Mouse (Mus musculus) forelimb bud, embryonic 11.5 days (tissue): ENCODE data around the gene Ivd.

Source experiments
- DNase-seq: peaks from one replicate; pipeline ENCODE4 v3.0.0-alpha.2; 2012; ENCODE audit warnings: low read depth, low spot score

The Ivd gene

DNA sequence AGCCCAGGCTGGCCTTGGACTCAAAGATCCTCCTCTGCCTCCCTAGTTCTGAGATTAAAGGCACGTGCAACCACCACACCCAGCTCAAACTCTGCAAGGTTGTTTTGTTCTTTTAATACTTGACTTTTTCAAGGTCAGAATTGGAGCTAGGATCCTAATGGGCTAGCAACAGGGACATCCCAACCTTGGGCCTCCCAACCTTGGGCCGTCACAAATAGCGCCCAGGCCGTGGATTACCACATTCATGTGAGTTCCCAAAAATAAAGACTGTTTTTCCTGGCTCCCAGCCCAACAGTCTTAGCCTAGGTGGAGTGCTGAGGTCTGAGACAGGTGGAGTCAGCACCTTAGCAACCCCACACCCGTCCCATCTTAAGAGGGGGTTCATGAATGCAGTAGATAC is 20.2 kb downstream of the Ivd start:
- DNase-seq, result no peak

GRCm38 (mm10) chr2:118882840-118883679 is 21.3 kb downstream of the Ivd start:
- DNase-seq, result peak; percentile 65

DNA sequence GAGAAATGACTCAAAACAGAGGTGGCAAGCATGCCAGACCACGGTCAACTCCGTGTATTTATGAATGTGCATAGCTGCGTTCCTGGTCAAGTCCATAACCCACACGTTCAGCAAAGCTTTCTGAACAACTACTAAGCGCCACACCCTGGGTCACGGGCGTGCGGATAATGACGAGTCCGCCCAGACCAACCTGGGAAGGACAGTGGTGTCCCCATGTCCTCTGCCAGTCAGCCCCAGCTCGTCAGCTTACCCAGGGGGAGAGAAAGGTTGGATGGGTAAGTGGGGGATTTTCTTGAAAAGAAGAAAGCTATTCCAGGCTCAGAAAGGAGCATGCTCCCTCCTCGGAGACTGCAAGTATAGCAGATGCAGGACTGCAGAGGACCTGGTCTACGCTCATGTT is 25.7 kb downstream of the Ivd start:
- no peak for DNase-seq

DNA sequence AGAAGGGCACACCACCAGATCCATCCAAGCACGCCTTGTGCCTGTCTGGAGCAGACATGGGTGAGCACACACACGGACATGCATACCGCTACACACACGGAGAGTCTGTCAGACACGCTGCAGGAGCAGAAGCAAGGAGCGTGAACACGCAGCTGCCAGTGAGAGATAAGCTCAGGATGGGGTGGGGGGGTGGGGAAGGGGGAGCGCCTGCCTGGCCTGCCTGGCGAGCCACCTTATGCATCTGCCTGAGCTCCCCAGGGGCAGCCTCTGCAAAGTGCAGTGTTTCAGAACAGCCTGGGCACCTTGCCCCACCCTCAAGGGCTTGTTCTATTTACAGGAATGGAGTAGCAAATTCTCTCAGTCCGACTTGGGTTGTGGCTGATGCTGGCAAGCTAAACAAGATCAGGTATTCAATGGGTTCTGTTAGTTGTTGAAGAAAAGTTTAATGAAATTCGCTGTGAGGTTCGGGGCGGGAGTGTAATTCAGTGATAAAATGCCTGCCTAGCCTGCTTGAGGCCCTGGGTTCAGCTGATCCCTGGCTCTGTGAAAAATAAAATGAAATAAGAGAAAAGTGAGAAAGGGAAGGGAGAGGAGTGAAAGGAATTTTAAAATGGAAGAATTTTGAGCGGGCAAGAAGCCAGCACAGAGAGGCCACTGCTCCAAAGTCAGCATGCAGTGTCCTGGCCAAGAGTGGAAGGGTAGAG is 26.2 kb downstream of the Ivd start:
- DNase-seq, result no peak

DNA sequence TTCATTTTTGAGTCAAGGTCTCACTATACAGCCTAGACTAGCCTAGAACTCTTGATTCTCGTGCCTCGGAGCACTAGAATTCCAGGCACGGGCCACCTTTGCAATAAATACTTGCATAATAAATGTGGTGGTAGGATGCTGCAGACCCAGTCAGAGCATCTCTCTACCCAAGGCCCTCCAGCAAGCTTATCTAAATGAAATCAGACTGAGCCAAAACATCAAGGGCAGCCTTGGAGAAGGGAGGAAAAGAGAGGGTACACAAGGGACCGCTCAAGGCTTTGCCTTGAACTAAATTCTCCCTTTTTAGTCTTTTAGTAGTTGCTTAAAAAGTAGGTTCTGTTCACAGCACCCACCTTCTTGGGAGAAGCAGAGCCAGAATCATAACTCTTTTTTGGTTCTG is 29.4 kb downstream of the Ivd start:
- DNase-seq, result no peak

GRCm38 (mm10) chr2:118895990-118896913 is 34.5 kb downstream of the Ivd start:
- DNase-seq, result no peak

DNA sequence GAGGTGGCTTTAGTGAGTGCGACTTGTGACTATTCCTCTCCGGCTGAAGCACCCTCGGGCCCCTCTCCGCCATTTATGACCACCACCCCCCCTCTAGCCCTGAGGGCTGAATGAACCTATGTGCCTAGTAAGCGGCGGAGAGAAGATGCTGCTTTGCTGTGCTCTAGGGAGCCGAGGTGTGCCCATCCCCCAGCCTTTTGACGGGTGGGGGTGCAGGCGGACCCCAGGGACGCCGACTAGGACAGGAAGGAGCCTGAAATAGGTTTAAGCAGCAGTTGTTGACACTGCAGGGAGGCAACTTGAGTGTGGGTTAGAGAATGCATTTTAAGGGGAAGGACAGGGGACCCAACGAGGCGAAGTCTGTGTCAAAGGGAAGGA is 35.1 kb downstream of the Ivd start:
- DNase-seq, result no peak

- no peak for DNase-seq
Measured at GRCm38 (mm10) chr2:118897392-118897791, 35.6 kb downstream of the Ivd start.

- DNase-seq, result no peak
Measured at GRCm38 (mm10) chr2:118897808-118898207, 36.1 kb downstream of the Ivd start.

DNA sequence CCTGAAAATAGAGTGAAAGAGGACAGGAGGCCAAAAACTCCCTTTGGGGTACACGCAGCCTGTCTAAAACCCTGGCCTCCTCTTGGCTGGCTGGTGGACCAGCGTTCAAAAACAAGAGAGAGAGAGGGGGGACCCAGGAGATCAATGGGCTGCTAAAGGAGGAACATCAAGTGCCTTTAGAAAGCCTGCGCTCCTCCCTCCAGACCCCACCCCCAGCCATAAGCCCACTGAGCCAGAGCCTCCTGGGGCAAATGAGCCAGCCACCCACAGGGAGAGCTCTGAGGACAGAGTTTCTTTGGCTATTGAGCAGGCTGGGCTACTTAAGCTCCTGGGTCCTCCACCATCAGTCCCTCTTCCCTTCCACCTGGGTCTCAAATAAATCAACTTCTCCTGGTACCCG is 37.0 kb downstream of the Ivd start:
- DNase-seq, result no peak

- no peak for DNase-seq
Measured at GRCm38 (mm10) chr2:118899306-118899705, 37.6 kb downstream of the Ivd start.

DNA sequence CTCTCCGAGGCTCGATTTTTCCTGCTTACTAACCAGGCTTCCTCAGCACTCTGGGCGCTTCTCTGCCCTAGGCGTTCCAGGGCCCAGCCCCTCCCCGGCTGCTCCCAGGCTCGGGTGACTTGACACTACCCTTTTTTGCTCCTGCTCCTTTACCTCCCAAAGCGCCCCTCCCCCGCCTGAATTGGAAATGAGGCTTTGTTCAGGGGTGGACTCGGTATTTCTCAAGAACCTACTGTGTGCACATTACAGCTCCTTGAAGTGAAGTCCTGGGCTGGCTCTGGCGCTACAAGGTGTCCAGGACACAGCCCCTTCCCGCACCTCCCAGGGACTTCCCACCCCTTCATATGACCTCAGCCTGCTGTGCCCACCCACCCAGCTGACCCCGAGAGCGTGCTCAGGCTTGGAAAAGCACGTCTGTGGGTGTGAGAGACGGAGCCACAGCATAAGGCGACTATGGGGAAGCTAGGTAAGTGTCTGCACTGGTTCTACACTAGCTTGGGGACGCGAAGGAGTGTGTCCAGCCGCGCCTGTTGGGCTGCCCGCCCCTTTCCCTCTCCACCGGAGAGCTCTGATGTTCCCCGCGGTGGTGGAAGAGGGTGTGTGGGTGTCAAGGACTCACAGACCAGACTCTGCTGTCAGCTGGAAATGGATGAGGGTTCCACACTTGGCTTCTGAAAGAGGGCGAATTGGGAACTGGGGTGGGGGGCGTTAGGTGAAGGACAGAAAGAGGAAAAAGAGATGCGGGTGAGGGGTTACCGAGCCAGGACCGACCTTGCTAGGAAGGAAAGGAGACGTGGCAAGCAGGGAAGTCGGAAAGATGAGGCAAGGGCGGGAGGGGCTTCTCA is 38.4 kb downstream of the Ivd start, which contains the start of gene Bahd1:
TSS of gene Bahd1 (plus strand) at position 397 of the 845 bp plus-strand sequence.
- no peak for DNase-seq

- no peak for DNase-seq
Measured at GRCm38 (mm10) chr2:118900826-118901140, 39.0 kb downstream of the Ivd start.

- peak; percentile 92 for DNase-seq
Measured at GRCm38 (mm10) chr2:118901175-118902031, 39.6 kb downstream of the Ivd start.

DNA sequence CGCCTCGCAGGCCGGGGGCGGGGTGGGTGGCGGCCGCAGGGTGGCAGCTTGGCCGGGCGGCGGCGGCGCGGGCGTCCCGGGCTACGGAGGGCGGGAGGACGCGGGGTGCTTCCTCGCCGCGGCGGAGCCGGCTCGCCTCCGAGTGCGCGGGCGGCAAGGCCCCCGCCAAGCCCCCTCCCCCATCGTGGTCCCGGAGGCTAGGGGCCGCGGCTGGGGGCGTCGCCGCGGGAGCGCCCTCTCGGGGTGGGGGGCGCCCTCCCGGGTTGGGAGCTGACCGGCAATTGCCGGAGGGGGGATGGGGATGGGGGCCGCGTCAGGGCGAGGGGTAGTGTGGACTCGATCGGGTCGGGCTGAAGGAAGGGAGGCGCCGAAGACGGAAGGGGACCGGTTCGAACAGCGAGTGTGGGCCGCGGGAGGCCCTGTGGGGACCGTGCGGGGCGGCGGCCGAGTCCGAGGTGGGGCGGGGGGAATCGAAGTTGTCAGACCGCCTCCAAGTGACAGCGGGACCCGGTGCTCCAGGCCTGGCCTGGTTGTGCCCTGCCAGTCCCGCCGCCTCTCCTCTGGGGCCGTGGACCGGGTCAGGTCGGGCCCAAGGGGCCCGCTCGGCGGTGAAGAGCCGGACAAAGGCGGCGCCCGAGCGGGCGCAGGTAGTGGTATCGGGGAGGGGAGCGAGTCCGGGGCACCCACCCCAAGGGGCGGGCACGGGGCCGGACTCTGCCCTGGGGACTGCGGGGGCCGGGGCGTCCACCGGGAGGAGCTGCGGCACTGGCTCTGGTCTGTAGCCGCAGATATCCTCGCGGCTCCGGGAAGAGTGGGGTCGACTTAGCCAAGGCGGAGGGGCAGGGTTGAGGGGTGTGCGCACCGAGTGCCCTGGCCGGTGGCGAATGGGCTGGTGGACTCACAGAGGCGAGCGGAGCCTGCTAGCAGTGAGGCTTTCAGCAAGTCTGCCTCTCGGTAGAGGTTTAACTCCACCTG is 40.6 kb downstream of the Ivd start:
- no peak for DNase-seq

GRCm38 (mm10) chr2:118903333-118903741 is 41.6 kb downstream of the Ivd start:
- no peak for DNase-seq

DNA sequence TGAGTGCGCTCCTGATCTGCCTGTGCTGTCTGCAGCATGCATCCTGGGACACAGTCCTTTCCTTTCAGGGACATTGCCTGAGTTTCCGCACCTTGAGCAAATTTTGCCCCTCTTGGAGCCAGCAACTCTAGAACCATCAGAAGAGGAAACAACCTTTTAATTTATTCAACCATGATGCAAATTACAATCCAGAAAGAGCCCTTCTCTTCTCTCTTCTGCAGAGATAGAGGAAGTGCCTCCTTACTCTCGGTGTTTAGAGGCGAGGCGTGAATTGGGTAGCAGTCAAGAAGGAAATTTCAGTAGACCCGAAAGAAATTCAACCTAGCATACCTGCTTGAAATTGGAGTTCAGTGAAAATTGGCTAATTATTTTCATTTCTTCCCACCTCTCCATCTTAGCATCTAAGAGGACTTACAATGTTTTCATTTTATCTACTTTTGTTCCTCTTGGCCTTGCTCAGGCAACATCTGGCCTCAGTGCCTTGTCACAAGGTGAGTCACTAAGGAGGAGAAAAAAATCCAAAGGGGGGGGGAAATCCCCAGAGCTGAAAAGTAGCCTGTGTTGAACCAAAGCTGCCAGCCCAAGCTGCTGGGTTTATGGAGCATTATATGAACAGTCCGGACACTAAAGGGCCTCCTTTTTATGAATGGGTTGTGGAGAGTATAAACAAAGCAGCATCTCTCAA is 43.8 kb downstream of the Ivd start:
- DNase-seq, result no peak

GRCm38 (mm10) chr2:118906118-118906492 is 44.4 kb downstream of the Ivd start:
- DNase-seq, result no peak

DNA sequence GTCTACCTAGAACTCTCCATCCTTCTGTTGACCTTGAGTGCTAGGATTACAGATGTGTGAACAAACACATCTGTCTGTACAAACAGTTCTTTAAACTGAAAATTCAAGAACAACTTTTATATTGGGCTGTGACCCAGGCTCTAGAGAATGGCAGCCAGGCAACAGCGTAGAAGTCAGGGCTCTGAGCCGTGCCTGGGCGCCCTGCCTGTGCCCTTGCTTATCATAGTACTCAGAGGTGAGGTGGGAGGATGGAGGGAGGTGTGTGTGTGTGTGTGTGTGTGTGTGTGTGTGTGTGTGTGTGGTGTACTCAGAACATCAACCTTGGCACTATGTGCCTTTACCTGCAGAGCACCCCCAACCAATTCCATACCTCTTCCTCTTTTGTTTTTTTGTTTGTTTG is 46.0 kb downstream of the Ivd start:
- no peak for DNase-seq
